Mouse (Mus musculus) lung, adult 10 weeks (tissue): ENCODE measurements around the gene Gpr84. TPM values are rescaled to one million over a fixed set of nuclear protein-coding genes. Genes with fewer than 3 reads are reported as not detected.

Experiments used
- polyA plus RNA-seq: library from polyadenylated mRNA; stranded (reverse); fragments of 350-450 nt; fragmentation: Illumina TruSeq; extraction: RNeasy Lipid Tissue Mini Kit (QIAGEN cat#74804); gene quantifications from one replicate; pipeline ENCODE4 v1.2.3, GENCODE M21; 2014; ENCODE audit warnings: low read depth, low replicate concordance; ENCODE audit not compliant: insufficient read depth

The Gpr84 gene
- not detected for polyA plus RNA-seq

GRCm38 (mm10) chr15:103310365-103310910 lies at the start of gene Gpr84:
TSS of gene Gpr84 (minus strand) at chr15:103310612.

GRCm38 (mm10) chr15:103339961-103340337 lies 29.5 kb upstream of the Gpr84 start, which contains the start of gene Zfp385a:
TSS of gene Zfp385a (minus strand) at chr15:103340093.

GRCm38 (mm10) chr15:103272419-103273279 lies 37.8 kb downstream of the Gpr84 start, which contains the start of gene Copz1:
TSS of gene Copz1 (plus strand) at chr15:103272714.

Other genes with a start within 250 kb of the Gpr84 start
- gene Smug1, start 143.5 kb downstream of the Gpr84 start, polyA plus RNA-seq = 6.3 TPM
- gene Cbx5, start 70.8 kb downstream of the Gpr84 start, polyA plus RNA-seq = 17.2 TPM
- 168 TPM for gene Hnrnpa1, start 70.2 kb downstream of the Gpr84 start, polyA plus RNA-seq
- gene Nfe2, start 52.2 kb downstream of the Gpr84 start, polyA plus RNA-seq = 6.2 TPM
- gene Copz1, start 37.9 kb downstream of the Gpr84 start, polyA plus RNA-seq = 100 TPM
- 5.1 TPM for gene Zfp385a, start 29.5 kb upstream of the Gpr84 start, polyA plus RNA-seq
- 14.7 TPM for gene Itga5, start 56.2 kb upstream of the Gpr84 start, polyA plus RNA-seq
- not detected for gene Gtsf1, start 119.9 kb upstream of the Gpr84 start, polyA plus RNA-seq
- not detected for gene Gtsf2, start 137.9 kb upstream of the Gpr84 start, polyA plus RNA-seq
- 11.4 TPM for gene Nckap1l, start 143.2 kb upstream of the Gpr84 start, polyA plus RNA-seq
- gene Pde1b, start 192.4 kb upstream of the Gpr84 start, polyA plus RNA-seq = 3.5 TPM
- gene Ppp1r1a, start 227.4 kb upstream of the Gpr84 start, polyA plus RNA-seq = 8.8 TPM